Mouse (Mus musculus): Measurements from ENCODE around the gene Gsta4.
"Not testable (repeated sequence)": the region's sequence is repeated elsewhere in the genome, so short reads cannot be mapped to it uniquely, and the experiment has no call there.

Gsta4 gene

GRCm38 (mm10) chr9:78229658-78230057 is 47.1 kb downstream of the Gsta4 start:
- not testable (repeated sequence) for DNase-seq (ENCODE audit: extremely low read depth, low read depth, low spot score)

- not testable (repeated sequence) for DNase-seq (ENCODE audit: extremely low read depth, low read depth, low spot score)
Observed at GRCm38 (mm10) chr9:78230461-78230860, 47.9 kb downstream of the Gsta4 start, which contains the start of gene Gsta1. Gsta1 (plus strand) TSS chr9:78230656.

- not testable (repeated sequence) for DNase-seq (ENCODE audit: extremely low read depth, low read depth, low spot score)
Observed at GRCm38 (mm10) chr9:78233121-78233695, 50.6 kb downstream of the Gsta4 start.

GRCm38 (mm10) chr9:78255683-78256470 is 73.3 kb downstream of the Gsta4 start:
- DNase-seq (ENCODE audit: extremely low read depth, low read depth, low spot score), result not testable (repeated sequence)

- DNase-seq (ENCODE audit: extremely low read depth, low read depth, low spot score), result not testable (repeated sequence)
Observed at GRCm38 (mm10) chr9:78256914-78257313, 74.3 kb downstream of the Gsta4 start, which contains the start of gene Gm3776. Gm3776 (plus strand) TSS chr9:78257129.
